Mouse (Mus musculus) thymus, adult 2 months (tissue): ENCODE measurements at regions not wholly inside any gene's neighbourhood (a gene's known extent, or its start where the extent isn't known, plus 50 kb on each side); places are given as distances from the start of the nearest gene placed in this dataset.

Experiments
- CTCF ChIP-seq: fragments of 200-500 bp; IDR thresholded peaks from 2 replicates; pipeline ENCODE4 v1.5.1; 2012; ENCODE audit warnings: mild to moderate bottlenecking, control low read depth, low read length, moderate library complexity, borderline replicate concordance; ENCODE audit not compliant: control insufficient read depth, poor library complexity, insufficient read depth; ENCODE audit errors: extremely low read depth
- POLR2A ChIP-seq: fragments of 200-500 bp; IDR thresholded peaks from 2 replicates; pipeline ENCODE4 v1.6.1; 2012; ENCODE audit warnings: mild to moderate bottlenecking, low read length, control low read depth, moderate library complexity; ENCODE audit not compliant: control insufficient read depth, poor library complexity, insufficient read depth; ENCODE audit errors: extremely low read depth

DNA sequence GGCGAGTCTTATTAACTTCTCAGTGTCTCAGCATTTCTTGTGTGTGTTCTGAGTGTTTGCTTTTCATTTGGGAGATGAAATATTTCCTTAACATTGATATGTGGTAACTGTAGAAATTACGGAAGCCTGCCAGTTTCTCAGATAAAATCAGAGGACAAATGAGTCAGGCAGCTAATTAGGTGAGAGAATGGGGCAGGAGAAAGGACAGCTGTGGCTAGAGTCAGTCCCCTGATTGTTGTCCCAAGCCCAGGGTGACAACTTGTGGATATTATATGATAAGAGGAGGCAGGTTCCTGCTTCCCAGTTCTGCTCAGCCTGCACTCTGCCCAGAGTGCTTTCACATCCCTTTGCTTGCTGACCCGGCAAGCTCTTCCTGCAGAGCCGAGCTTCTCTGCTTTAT lies 1008.7 kb downstream of the Adgrl2 start:
- no peak for TF ChIP-seq POLR2A
- TF ChIP-seq CTCF, result no peak
